Mouse (Mus musculus) mature B cell (primary cell): ENCODE data around the gene 4930480E11Rik.
"Not testable (repeated sequence)": the region's sequence is repeated elsewhere in the genome, so short reads cannot be mapped to it uniquely, and the experiment has no call there.

Source experiments
- in situ Hi-C: fragments of 300-500 bp; cut with MboI; formaldehyde crosslinking; loops from 2 replicates; pipeline ENCODE4 v1.14.3; 2019

4930480E11Rik gene

DNA sequence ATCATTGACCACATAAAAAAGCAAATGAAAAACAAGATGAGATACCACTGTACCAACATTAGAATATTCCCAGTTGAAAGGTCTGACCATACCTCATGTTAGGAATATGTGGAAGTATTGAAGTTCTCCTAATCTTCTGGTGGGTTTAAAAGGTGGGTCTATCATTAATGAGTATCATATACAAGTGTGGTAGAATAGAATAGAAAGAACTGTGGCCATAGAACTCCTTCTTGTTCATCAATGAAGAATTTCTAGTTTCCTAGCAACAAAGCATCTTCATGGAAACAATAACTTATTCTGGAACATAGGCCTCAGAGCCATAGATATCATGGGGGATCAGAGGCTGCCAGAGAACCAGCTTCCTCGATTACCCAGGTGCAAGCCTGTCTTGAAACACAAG lies at the start of gene 4930480E11Rik:
TSS of gene 4930480E11Rik (plus strand) at position 301 of the 400 bp plus-strand sequence.
- in situ Hi-C loops: no loop called here

DNA sequence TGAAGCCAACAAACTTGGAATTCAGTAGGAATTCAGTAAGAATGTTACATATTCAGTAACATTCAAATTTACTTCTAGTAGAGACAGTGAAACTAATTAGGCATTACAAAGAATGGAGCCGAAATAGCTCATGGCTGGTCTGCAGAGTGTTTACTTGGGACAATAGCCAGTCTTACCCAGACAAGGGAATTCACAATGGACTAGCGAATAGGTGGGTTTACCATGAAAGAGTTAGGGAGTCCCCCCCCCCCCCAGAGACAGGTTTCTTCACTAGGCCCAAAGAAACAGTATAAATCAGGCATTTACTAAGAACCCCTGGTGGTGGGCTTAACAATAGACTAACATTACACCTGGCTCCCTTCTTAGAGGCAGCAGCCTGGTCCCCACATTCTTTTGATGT lies 33.9 kb downstream of the 4930480E11Rik start:
- in situ Hi-C loops: not testable (repeated sequence)
